Mouse (Mus musculus): ENCODE data around the gene Bola1.

DNA sequence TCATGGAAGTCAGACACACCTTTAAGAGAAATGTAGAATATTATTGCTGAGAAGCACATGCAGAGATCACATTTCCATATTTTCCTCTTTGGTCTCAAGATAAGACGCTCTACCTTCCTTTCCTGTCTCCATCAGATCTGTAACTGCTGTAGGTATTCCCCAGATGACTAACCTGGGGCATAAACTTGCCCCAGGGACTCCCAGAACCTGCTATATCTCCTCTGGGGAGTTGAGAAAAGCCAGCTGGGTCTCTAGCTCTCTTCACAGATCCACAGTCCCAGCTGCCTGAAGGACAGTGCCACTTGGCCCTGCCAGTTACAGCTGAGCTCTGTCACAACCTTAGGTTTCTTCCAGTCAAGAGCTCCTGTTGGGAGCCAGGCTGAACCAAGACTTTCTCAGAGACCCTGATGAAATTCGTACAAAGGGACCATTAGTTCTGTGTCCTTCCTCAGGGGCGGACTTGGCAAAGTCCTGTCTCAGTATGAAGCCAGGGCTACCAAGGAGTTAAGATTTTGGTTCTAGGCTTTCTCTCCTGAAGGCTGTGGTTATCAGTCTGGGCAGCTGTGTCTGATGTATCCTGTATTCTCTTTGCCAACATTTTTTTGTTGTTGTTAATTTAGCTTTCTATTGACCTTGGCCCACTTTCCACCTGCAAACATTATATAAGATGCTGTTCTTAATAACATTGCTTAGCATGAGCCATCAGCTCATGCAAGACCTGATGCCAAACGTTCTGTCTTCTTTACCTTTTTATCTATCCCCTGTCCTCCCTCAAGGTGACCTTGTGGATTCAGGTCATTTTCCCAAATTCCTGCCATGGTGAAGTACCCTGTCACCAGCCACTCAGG lies 11.6 kb upstream of the Bola1 start:
- TF ChIP-seq POLR2A (IDR thresholded peaks at IDR 0.05; ENCODE audit: control insufficient read depth, extremely low read depth, insufficient read depth, low read length, poor library complexity) (no peak), CTCF (IDR thresholded peaks at IDR 0.05; ENCODE audit: borderline replicate concordance, control insufficient read depth, extremely low read depth, insufficient read depth, low read length, poor library complexity) (no peak)
